Mouse (Mus musculus) embryonic fibroblast, embryonic 13.5 days (primary cell): ENCODE measurements around the gene Arid5a.

ENCODE experiments used
- CTCF ChIP-seq: IDR thresholded peaks from 2 replicates; pipeline ENCODE4 v1.5.1; 2011; ENCODE audit warnings: mild to moderate bottlenecking, control low read depth, low read length, moderate library complexity, borderline replicate concordance; ENCODE audit not compliant: insufficient read depth
- POLR2A ChIP-seq: IDR thresholded peaks from 2 replicates; pipeline ENCODE4 v1.6.1; 2011; ENCODE audit warnings: low read depth, mild to moderate bottlenecking, control low read depth, low read length, moderate library complexity

- no peak for TF ChIP-seq CTCF
- TF ChIP-seq POLR2A, result no peak
These were observed 24.2 kb downstream of the Arid5a start for GRCm38 (mm10) chr1:36331743-36332142.
